Mouse (Mus musculus) ES-Bruce4 (cell line): ENCODE results near the gene Capn12.
"Not testable (repeated sequence)": the region's sequence is repeated elsewhere in the genome, so short reads cannot be mapped to it uniquely, and the experiment has no call there.

Experiments
- CTCF ChIP-seq: IDR thresholded peaks from one replicate; pipeline ENCODE4 v1.8.1; 2011; ENCODE audit warnings: low read depth, low read length
- EP300 ChIP-seq: IDR thresholded peaks from 2 replicates; pipeline ENCODE4 v1.6.1; 2011; ENCODE audit warnings: low read depth, low read length; ENCODE audit not compliant: insufficient read depth
- POLR2A ChIP-seq: IDR thresholded peaks from one replicate; pipeline ENCODE4 v1.8.1; 2011; ENCODE audit warnings: low read length; ENCODE audit not compliant: insufficient read depth

DNA sequence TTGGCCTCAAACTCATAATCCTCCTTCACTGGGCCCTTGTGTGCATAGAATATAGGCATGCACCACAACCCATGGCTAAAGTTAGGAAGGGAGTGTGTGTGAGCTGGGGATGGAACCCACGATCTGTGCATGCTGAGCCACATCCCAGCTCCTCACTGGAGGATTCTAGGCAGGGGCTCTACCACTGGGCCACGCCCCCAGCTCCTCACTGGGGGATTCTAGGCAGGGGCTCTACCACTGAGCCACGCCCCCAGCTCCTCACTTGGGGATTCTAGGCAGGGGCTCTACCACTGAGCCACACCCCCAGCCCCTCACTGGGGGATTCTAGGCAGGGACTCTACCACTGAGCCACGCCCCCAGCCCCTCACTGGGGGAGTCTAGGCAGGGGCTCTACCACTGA lies 2.5 kb downstream of the Capn12 start:
- TF ChIP-seq CTCF, POLR2A, EP300: not testable (repeated sequence)
